Comparison of ENCODE assay signal across 21 mouse cellular contexts in the genomic region with DNA sequence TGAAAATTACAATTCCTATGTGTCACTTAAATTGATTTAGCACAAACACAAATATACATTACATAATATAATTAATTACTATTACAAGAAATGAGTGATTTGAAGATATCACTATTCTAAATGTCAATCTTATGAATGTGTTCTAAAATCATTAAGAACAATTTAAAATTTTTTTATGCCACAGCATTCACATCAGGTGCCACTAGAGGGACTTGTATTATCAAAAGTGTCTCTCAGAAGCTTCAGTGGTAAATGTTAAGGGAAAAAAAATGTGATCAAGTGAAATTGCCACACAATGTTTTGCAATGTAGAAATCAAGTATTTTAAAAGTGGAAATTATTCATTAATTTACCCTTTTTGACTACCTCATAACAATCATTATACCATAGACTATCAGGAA. TPM values are rescaled to one million over a fixed set of nuclear protein-coding genes. Genes with fewer than 3 reads are reported as not detected.
"Had no signal": no experiment of that assay in that cellular context is flagged by ENCODE, and none has a peak within 500 bp of the region (broad histone marks: within the 10 kb centered on the region; RNA-seq: fewer than 3 reads in every experiment).

No protein-coding gene starts in this region.

- H3K27ac ChIP-seq: limb, embryonic 10.5 days; limb, embryonic 13.5 days; liver, embryonic 12.5 days; liver, embryonic 15.5 days; lung, embryonic 15.5 days had no signal

- H3K4me2 ChIP-seq: limb, embryonic 13.5 days; liver, embryonic 12.5 days; liver, embryonic 15.5 days; lung, embryonic 15.5 days; midbrain, embryonic 11.5 days had no signal

- H3K9ac ChIP-seq: limb, embryonic 13.5 days; liver, embryonic 12.5 days; liver, embryonic 15.5 days; lung, embryonic 15.5 days had no signal

- H3K9me3 ChIP-seq: limb, embryonic 10.5 days; limb, embryonic 13.5 days; liver, embryonic 12.5 days; liver, embryonic 15.5 days; lung, embryonic 15.5 days; megakaryocyte, embryonic 14.5 days had no signal

- H3K36me3 ChIP-seq: limb, embryonic 10.5 days; limb, embryonic 13.5 days; liver, embryonic 12.5 days; liver, embryonic 15.5 days; lung, embryonic 15.5 days had no signal

- ATAC-seq: liver, embryonic 12.5 days; midbrain, embryonic 16.5 days had no signal

- H3K4me1 ChIP-seq: limb, embryonic 10.5 days; limb, embryonic 13.5 days; liver, embryonic 12.5 days; liver, embryonic 15.5 days; lung, embryonic 15.5 days; megakaryocyte, embryonic 14.5 days had no signal

- H3K4me3 ChIP-seq: limb, embryonic 10.5 days; limb, embryonic 13.5 days; liver, embryonic 12.5 days; liver, embryonic 15.5 days; lung, embryonic 15.5 days; megakaryocyte, embryonic 14.5 days had no signal

- DNase-seq: kidney, adult 18-20 months; kidney, adult 9 months; kidney, postnatal 14 days; kidney, postnatal 4 days; layer of hippocampus, postnatal 36 days; liver; lung, adult 18-20 months; lung, postnatal 10 days; lung, postnatal 36 days; thymus, adult 18-20 months; thymus, postnatal 4 days had no signal

- H3K27me3 ChIP-seq: limb, embryonic 13.5 days; liver, embryonic 12.5 days; liver, embryonic 15.5 days; lung, embryonic 15.5 days; megakaryocyte, embryonic 14.5 days had no signal

RNA-seq across cellular contexts. Expression of gene Epha6, which starts 22.8 kb away (rescaled TPM):
- polyA plus RNA-seq: liver, embryonic 12.5 days; liver, embryonic 15.5 days; lung, embryonic 15.5 days; small intestine, adult 2 months; spleen, adult 2 months had no signal
